Mouse (Mus musculus): ENCODE data around the gene Oat.

The Oat gene

GRCm38 (mm10) chr7:132576116-132576650 is at the start of gene Oat:
Gene Oat, minus strand, starts transcription at chr7:132576398.
- DNase-seq (ENCODE audit: low read depth, low spot score): peak; percentile 99

DNA sequence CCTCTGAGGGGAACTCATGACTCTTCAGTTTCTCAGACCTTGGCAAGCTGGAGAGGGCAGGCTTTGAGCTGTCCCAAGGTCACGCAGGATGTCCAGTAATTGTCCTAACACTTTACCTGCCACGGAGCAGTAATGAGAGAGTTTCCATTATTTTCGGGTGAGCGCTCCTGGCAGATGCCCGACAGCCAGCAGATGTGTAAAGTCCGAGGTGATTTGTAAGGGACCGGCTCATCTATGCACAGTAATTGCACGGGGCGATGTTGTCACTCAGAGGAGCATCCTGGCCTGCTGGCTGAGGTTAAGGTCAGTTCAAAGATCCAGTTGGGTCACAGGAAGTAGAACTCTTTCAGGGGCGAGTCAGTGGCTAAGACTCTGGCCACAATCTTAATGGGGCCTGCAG is 48.0 kb upstream of the Oat start:
- DNase-seq (ENCODE audit: low read depth, low spot score): no peak

GRCm38 (mm10) chr7:132619975-132620918 is 44.0 kb upstream of the Oat start:
- no peak for DNase-seq (ENCODE audit: low read depth, low spot score)

GRCm38 (mm10) chr7:132619549-132619948 is 43.4 kb upstream of the Oat start:
- DNase-seq (ENCODE audit: low read depth, low spot score): no peak

GRCm38 (mm10) chr7:132617021-132617564 is 40.9 kb upstream of the Oat start:
- no peak for DNase-seq (ENCODE audit: low read depth, low spot score)

DNA sequence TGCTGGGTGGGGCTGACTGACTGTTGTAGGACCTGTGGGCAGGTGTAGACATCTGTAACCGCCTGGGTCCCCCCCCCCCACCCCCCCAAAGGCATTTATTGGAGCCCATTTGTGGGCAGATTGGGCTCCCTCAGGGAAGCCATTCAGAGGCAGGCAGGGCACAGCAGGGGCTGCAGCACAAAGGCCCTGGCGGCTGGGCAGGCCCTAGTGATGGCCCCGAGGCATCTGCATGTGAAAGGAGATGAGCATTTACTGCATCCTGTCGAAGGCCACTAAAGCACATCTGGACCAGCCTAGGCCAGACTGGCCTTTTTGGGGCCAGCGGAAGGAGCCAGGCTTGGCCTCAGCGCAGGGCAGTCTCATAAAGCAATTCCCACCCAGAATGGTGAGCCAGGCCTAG is 40.2 kb upstream of the Oat start:
- DNase-seq (ENCODE audit: low read depth, low spot score): peak; percentile 53

DNA sequence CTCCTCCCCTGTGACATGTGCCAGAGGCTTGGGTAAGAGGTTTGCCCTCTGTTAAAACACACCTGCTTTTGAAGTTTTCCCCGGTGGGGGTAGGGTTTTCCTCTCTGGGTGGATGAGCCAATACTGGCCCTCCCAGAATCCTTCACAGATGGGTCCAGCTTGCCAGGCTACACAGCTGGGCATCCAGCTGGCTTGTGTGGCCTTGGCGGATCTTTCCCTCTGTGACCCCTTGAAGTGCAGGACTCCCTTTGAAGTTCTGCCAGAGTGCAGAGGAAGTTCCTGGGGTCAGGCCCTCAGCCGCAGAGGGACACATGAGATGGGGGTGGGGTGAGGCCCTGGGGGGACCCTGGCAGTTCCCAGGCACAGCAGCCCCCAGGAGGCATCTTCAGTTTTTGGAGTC is 39.1 kb upstream of the Oat start:
- DNase-seq (ENCODE audit: low read depth, low spot score): no peak

DNA sequence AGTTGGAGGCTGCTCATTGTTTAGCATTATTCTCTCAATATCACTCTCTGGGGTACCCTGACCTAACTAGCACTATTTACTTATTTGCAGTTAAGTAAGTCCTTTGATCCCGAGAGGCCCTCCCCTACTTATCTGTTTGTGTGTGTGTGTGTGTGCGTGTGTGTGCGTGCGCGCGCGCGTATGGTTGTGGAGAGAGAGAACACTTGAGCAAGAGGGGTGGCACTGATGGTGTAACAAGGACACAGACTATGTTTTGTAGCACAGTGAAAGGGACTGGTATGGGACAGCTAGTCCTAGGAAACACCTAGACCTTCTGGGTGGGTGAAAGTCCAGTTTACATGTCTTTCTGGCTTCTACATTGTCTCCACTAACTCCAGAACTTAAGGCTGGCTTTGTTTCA is 35.3 kb upstream of the Oat start:
- DNase-seq (ENCODE audit: low read depth, low spot score): no peak

GRCm38 (mm10) chr7:132610468-132611318 is 34.5 kb upstream of the Oat start, which contains the start of gene Lhpp:
Gene Lhpp, plus strand, starts transcription at chr7:132610638.
- DNase-seq (ENCODE audit: low read depth, low spot score): peak; percentile 94

- no peak for DNase-seq (ENCODE audit: low read depth, low spot score)
Observed at GRCm38 (mm10) chr7:132608316-132609020, 32.3 kb upstream of the Oat start.

GRCm38 (mm10) chr7:132605689-132606088 is 29.5 kb upstream of the Oat start:
- DNase-seq (ENCODE audit: low read depth, low spot score): no peak

- DNase-seq (ENCODE audit: low read depth, low spot score): no peak
Observed at GRCm38 (mm10) chr7:132604720-132605119, 28.5 kb upstream of the Oat start.

GRCm38 (mm10) chr7:132600926-132601325 is 24.7 kb upstream of the Oat start:
- peak; percentile 60 for DNase-seq (ENCODE audit: low read depth, low spot score)

- peak; percentile 46 for DNase-seq (ENCODE audit: low read depth, low spot score)
Observed at GRCm38 (mm10) chr7:132600026-132600425, 23.8 kb upstream of the Oat start.

- DNase-seq (ENCODE audit: low read depth, low spot score): peak; percentile 67
Observed at GRCm38 (mm10) chr7:132599071-132599975, 23.1 kb upstream of the Oat start, which contains the start of gene Nkx1-2. Gene Nkx1-2, minus strand, starts transcription at chr7:132599637.

- DNase-seq (ENCODE audit: low read depth, low spot score): peak; percentile 66
Observed at GRCm38 (mm10) chr7:132597251-132598041, 21.2 kb upstream of the Oat start.

GRCm38 (mm10) chr7:132596557-132597250 is 20.5 kb upstream of the Oat start:
- DNase-seq (ENCODE audit: low read depth, low spot score): no peak

- DNase-seq (ENCODE audit: low read depth, low spot score): no peak
Observed at GRCm38 (mm10) chr7:132595787-132596186, 19.6 kb upstream of the Oat start.

GRCm38 (mm10) chr7:132594325-132594724 is 18.1 kb upstream of the Oat start:
- DNase-seq (ENCODE audit: low read depth, low spot score): no peak
